Mouse (Mus musculus) neural tube, embryonic 11.5 days (tissue): ENCODE results near the gene Ccdc88c. TPM values are rescaled to one million over a fixed set of nuclear protein-coding genes. Genes with fewer than 3 reads are reported as not detected.

Source experiments
- ATAC-seq: fragments of 200-750 bp; cut with Nextera tagmentation; 2 replicates; pipeline ENCODE4 v1.8.0; 2017; ENCODE audit warnings: moderate number of reproducible peaks, mild to moderate bottlenecking, moderate TSS enrichment, moderate library complexity; ENCODE audit not compliant: insufficient read depth, low FRiP score, low TSS enrichment
- DNase-seq: peaks from one replicate; pipeline ENCODE4 v3.0.0-alpha.2; 2015; ENCODE audit warnings: low spot score
- H3K27ac ChIP-seq: fragments of 300-500 bp; sonication (generic); 2 replicates; pipeline ENCODE4 v1.5.1; 2014; ENCODE audit warnings: low read depth, mild to moderate bottlenecking, low read length
- H3K27me3 ChIP-seq: fragments of 300-500 bp; sonication (generic); 2 replicates; pipeline ENCODE4 v1.6.1; 2014; ENCODE audit warnings: mild to moderate bottlenecking, low read length, mixed read lengths; ENCODE audit not compliant: control insufficient read depth, insufficient read depth
- H3K36me3 ChIP-seq: fragments of 300-500 bp; sonication (generic); 2 replicates; pipeline ENCODE4 v1.6.1; 2014; ENCODE audit warnings: mild to moderate bottlenecking, low read length, moderate library complexity, mixed read lengths; ENCODE audit not compliant: control insufficient read depth, insufficient read depth
- H3K4me1 ChIP-seq: fragments of 300-500 bp; sonication (generic); 2 replicates; pipeline ENCODE4 v1.6.1; 2014; ENCODE audit warnings: low read length, mixed read lengths; ENCODE audit not compliant: control insufficient read depth, insufficient read depth
- H3K4me2 ChIP-seq: fragments of 300-500 bp; sonication (generic); 2 replicates; pipeline ENCODE4 v1.6.1; 2014; ENCODE audit warnings: low read depth, mild to moderate bottlenecking, moderate library complexity
- H3K4me3 ChIP-seq: fragments of 300-500 bp; sonication (generic); 2 replicates; pipeline ENCODE4 v1.5.1; 2014; ENCODE audit warnings: low read depth, low read length
- H3K9ac ChIP-seq: fragments of 300-500 bp; sonication (generic); 2 replicates; pipeline ENCODE4 v1.6.1; 2014; ENCODE audit warnings: mild to moderate bottlenecking, low read length
- H3K9me3 ChIP-seq: fragments of 300-500 bp; sonication (generic); 2 replicates; pipeline ENCODE4 v1.6.1; 2016; ENCODE audit warnings: low read length; ENCODE audit not compliant: control insufficient read depth
- WGBS: fragments of 180-500 bp; shearing (Covaris S2); extraction: QIAGEN DNeasy Blood & Tissue Kit; methylation state at CpG from one replicate; pipeline ENCODE4 v1.1.7; 2014; 5-methylcytosine and 5-hydroxymethylcytosine counted together
- polyA plus RNA-seq: library from polyadenylated mRNA; unstranded; fragments of >200 nt; fragmentation: Nextera tagmentation; extraction: Ambion mirVana; gene quantifications from 2 replicates; pipeline ENCODE4 v1.2.1, GENCODE M21; 2014

The Ccdc88c gene
- polyA plus RNA-seq, 1 experiment from 2014 or later: 11.8 TPM

DNA sequence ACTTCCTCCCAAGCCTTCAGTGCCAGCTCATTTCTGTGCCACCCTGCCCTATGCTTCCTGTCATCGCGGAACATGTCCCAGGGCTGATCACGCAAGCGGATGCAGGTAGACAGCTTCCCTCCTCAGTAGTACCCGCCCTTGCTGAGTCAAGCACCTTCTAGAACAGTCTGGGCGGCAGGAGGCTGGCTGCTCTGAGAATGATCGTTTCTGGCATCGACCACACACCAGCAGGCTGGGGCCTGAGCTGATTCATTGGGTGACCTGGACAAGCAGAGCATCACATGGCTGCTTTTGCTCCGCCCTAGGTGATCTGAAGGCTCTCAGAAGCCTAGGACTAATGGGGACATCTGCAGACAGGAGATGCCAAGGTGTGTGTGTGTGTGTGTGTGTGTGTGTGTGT is 125.1 kb downstream of the Ccdc88c start:
- H3K4me2 ChIP-seq: no peak overlapping the region
- H3K9me3 ChIP-seq: no peaks in the 10 kb centered on the region
- DNase-seq: no peak
- H3K9ac ChIP-seq: no peak overlapping the region
- no peaks in the 10 kb centered on the region for H3K36me3 ChIP-seq
- H3K27me3 ChIP-seq: peaks cover 15% of the 10 kb centered on the region
- 89% methylated on average over 9 of the region's 9 CpGs for WGBS
- H3K27ac ChIP-seq: no peak overlapping the region
- H3K4me3 ChIP-seq: no peak overlapping the region
- no peak for ATAC-seq
- peaks cover 7% of the 10 kb centered on the region for H3K4me1 ChIP-seq

DNA sequence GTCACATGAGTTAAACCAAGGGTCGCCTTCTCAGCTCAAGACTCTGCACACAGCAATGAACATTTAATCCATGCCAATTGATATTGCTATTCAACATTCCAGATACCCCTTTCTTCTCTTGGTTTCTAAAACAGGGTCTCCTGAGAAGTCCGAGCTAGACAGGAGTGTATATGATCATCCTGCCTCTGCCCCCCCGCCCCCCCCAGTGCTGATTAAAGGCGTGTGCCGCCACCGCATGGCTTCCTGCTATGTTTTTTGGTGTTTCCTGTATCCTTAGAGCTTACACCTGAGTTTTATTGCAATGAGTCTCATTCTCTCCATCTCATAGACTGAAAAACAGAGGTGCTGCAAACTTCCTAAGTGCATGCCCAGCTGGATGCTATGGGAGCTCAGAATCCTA is 127.5 kb downstream of the Ccdc88c start:
- H3K9ac ChIP-seq: no peak overlapping the region
- peaks cover 23% of the 10 kb centered on the region for H3K27me3 ChIP-seq
- no peak overlapping the region for H3K27ac ChIP-seq
- WGBS: 80% methylated on average over 6 of the region's 6 CpGs
- no peak for ATAC-seq
- DNase-seq: no peak
- H3K4me3 ChIP-seq: no peak overlapping the region
- H3K9me3 ChIP-seq: no peaks in the 10 kb centered on the region
- no peaks in the 10 kb centered on the region for H3K36me3 ChIP-seq
- no peak overlapping the region for H3K4me2 ChIP-seq
- H3K4me1 ChIP-seq: peaks cover 3% of the 10 kb centered on the region

DNA sequence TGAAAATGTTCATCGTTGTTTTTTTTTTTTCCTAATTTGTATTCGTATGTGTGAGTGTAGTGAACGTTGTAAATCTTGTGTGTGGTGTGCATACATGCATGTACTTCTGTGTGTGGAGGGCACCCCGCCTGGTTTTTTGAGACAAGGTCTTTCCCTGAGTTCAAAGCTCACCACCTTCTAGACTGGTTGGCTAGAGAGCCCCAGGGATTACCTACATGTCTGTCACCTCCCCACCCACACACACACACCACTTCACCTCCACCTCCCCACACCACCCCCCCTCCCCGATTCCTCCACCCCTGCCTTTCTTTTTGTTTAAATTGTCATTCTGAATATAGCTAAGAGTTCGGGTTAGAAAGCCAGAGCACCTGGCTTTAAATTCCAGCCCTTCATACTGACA is 128.0 kb downstream of the Ccdc88c start:
- Histone ChIP-seq H3K4me1 (peaks cover 3% of the 10 kb centered on the region), H3K27me3 (peaks cover 23% of the 10 kb centered on the region), H3K27ac (no peak overlapping the region), H3K9ac (no peak overlapping the region), H3K4me3 (no peak overlapping the region), H3K4me2 (no peak overlapping the region), H3K36me3 (no peaks in the 10 kb centered on the region), H3K9me3 (no peaks in the 10 kb centered on the region)
- ATAC-seq (no peak), DNase-seq (no peak)
- WGBS: 77% methylated on average over 6 of the region's 6 CpGs

DNA sequence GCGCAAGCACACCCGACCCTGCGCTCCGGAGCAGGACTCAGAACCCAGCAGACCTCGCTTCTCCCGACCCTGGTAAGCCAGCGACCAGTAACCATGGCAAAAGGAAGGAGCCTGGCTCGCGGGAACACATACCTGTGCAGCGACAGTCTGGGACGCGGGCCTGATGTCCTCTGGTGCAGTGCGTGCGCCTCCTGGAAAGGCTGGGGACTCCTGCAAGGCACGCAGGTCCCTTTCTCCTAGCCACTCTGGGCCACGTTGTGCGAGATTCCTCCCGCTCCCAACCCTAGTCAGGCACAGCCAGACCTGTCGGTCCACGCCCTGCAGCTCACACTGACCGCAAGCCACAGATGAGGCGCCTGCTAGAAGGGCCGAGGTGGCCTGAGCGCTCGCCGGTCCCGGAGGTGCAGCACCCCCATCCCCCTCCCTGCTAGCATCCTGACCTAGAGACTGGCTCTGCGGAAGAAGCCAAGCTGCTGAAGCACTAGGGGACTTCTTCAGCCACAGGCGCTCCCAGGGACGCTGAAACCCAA is 129.7 kb downstream of the Ccdc88c start:
- no peaks in the 10 kb centered on the region for H3K9me3 ChIP-seq
- H3K9ac ChIP-seq: peak overlapping the region; percentile 28; the same call in 1 of the 2 replicates
- H3K4me3 ChIP-seq: peak overlapping the region; percentile 27
- H3K4me2 ChIP-seq: peak overlapping the region; percentile 57
- H3K27ac ChIP-seq: no peak overlapping the region
- H3K4me1 ChIP-seq: peaks cover 3% of the 10 kb centered on the region
- DNase-seq: peak; percentile 25
- ATAC-seq: 0 out of 2 replicates have a peak, but pooled peaks have one; percentile 32
- H3K36me3 ChIP-seq: no peaks in the 10 kb centered on the region
- WGBS: 0% methylated on average over 30 of the region's 30 CpGs
- H3K27me3 ChIP-seq: peaks cover 23% of the 10 kb centered on the region

DNA sequence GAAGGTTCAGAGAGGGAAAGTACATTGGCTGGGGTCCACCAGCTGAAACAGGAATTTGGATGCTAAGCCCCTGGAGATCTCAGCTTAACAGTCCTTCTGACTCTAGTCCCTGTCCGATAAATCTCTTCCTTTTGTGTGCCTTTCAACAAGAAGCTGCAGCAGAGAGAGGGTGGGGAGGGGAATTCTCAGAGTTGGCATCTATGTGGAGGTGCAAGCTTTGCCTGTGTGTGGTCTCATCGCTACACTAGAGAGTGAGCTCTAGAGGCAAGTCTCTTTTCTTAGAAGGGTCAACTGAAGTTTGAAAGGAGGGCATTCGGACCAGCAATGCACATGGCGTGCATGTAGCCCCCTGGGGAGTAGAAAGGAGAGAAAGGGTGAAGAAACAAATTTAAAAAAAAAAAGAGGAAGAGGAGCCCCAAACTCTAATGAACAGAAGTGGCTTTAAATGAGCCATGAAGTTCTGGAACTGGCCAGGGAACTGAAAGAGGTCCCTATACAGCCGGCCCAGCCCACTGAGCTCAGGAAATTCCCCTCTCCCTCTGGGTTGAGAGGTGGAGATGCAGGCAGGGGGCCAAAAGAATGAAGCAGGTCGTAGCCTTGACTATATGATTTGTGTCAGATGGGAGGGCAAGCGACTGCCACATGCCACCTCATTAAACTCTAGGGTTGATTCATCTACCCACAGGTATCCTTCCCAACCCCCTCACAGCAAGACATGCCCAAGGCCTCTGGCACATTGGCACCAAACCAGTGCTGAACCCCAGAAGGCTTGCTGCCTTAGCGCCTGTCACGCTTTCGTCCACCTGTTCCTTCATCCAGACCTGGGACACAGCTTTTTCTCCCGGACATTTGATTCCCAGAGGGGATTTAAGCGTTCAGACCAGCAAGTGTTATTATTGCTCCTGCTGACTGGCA is 130.9 kb downstream of the Ccdc88c start:
- H3K27me3 ChIP-seq: peaks cover 23% of the 10 kb centered on the region
- H3K27ac ChIP-seq: no peak overlapping the region
- peak overlapping the region; percentile 57; the same call in 1 of the 2 replicates for H3K4me2 ChIP-seq
- 19% methylated on average over 12 of the region's 12 CpGs for WGBS
- H3K36me3 ChIP-seq: no peaks in the 10 kb centered on the region
- H3K4me1 ChIP-seq: peaks cover 3% of the 10 kb centered on the region
- DNase-seq (no peak), ATAC-seq (no peak)
- H3K9me3 ChIP-seq: no peaks in the 10 kb centered on the region
- no peak overlapping the region for H3K9ac ChIP-seq
- H3K4me3 ChIP-seq: no peak overlapping the region

DNA sequence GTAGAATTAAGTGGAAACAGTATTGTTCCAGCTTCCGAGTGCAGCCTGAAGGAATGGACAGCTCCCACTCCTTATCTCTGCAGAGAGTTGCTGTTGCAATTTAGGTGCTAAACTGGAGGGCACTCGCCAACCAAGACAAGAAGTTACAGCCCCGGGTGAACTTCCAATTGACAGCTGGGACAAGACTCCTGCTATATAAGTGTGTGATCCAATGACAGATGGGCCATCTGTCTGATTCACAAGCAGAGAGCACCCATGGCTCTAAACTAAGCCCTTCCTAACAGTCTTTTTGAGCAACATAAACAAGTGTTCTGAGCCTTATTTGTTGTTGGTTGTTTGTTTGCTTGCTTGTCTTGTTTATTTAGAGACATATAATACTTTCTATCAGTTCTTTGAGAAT is 132.2 kb downstream of the Ccdc88c start:
- H3K27me3 ChIP-seq: peaks cover 23% of the 10 kb centered on the region

DNA sequence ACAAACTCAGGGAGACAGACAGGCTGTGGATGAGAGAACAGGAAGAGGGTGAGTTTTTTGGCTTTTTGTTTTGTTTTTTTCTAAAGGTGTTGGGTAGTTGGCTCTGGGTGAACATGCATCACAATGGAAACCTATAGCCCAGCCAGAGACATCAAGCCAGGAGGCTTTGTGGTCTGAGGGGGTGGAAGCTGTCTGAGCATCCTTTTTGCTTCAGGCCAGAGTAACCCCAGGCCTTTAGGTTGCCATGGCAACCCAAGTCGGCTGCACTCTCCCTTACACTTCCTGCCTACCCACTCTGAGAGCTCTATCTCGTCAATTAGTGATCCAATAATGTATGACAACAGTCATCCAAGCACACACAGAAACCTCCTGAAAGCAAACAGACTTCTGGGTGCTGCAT is 133.4 kb downstream of the Ccdc88c start:
- Histone ChIP-seq H3K27me3 (peaks cover 23% of the 10 kb centered on the region), H3K4me2 (no peak overlapping the region), H3K4me1 (peaks cover 3% of the 10 kb centered on the region), H3K9me3 (no peaks in the 10 kb centered on the region), H3K9ac (no peak overlapping the region), H3K36me3 (no peaks in the 10 kb centered on the region), H3K27ac (no peak overlapping the region), H3K4me3 (no peak overlapping the region)
- WGBS: 18% methylated on average over 2 of the region's 2 CpGs
- no peak for ATAC-seq
- no peak for DNase-seq

More for the DNA sequence above, 132.2 kb downstream of the Ccdc88c start:
- Histone ChIP-seq H3K4me3 (no peak overlapping the region), H3K9me3 (no peaks in the 10 kb centered on the region), H3K4me1 (peaks cover 3% of the 10 kb centered on the region), H3K4me2 (no peak overlapping the region), H3K36me3 (no peaks in the 10 kb centered on the region), H3K27ac (no peak overlapping the region), H3K9ac (no peak overlapping the region)
- 19% methylated on average over 3 of the region's 3 CpGs for WGBS
- DNase-seq (no peak), ATAC-seq (no peak)

DNA sequence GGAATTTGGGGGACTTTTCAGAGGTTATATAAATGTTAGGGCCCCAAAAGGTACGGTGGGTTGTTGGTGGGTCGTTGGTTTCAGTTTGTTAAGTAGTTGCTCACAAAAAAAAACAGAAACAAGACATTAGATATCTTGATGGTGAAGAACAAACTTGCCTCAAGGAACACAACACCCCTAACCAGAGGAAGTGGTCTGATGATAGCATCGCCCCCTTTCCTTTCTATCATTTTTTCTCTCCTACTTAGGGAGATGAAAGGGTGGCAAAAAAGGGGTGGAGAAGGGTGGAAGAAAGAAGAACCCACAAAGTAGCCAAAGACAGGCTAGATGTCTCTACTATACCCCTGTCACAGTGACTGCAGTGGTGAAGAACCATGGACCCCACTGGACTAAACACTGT is 138.3 kb downstream of the Ccdc88c start:
- H3K27ac ChIP-seq: no peak overlapping the region
- no peaks in the 10 kb centered on the region for H3K36me3 ChIP-seq
- no peak overlapping the region for H3K4me3 ChIP-seq
- no peak for ATAC-seq
- no peaks in the 10 kb centered on the region for H3K9me3 ChIP-seq
- WGBS: 85% methylated on average over 3 of the region's 3 CpGs
- no peak overlapping the region for H3K4me2 ChIP-seq
- no peaks in the 10 kb centered on the region for H3K4me1 ChIP-seq
- H3K27me3 ChIP-seq: no peaks in the 10 kb centered on the region
- no peak overlapping the region for H3K9ac ChIP-seq
- DNase-seq: no peak

DNA sequence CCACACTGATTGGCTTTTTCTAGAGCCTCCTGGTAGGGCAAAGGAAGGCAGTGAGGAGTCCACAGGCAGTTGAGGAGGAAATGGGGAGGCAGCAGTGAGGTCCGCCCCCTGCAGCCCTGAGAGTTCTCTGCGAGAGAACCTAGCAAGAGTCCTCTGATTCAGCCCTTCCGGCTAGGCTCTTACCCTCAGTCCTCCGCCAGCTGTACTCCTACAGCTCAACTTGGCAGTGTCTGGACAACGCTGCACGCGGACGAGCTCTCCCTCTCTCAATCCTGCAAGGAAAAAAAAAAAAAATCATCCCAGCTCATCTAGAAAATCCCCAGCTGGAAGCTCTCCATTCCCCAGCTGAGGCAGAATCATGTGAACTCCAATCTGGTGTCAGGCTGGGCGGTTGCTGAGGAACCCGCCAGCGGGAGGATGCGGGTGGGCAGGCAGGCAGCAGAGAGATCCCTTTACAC is 141.0 kb downstream of the Ccdc88c start:
- WGBS: 63% methylated on average over 12 of the region's 12 CpGs
- H3K9ac ChIP-seq: no peak overlapping the region
- H3K27me3 ChIP-seq: no peaks in the 10 kb centered on the region
- DNase-seq (no peak), ATAC-seq (no peak)
- no peaks in the 10 kb centered on the region for H3K4me1 ChIP-seq
- H3K36me3 ChIP-seq: no peaks in the 10 kb centered on the region
- H3K27ac ChIP-seq: no peak overlapping the region
- no peak overlapping the region for H3K4me2 ChIP-seq
- no peaks in the 10 kb centered on the region for H3K9me3 ChIP-seq
- no peak overlapping the region for H3K4me3 ChIP-seq
